Mouse (Mus musculus) liver, embryonic 13.5 days (tissue): ENCODE data around the gene Myh14. TPM values are rescaled to one million over a fixed set of nuclear protein-coding genes. Genes with fewer than 3 reads are reported as not detected.

Experiments
- ATAC-seq: fragments of 200-750 bp; cut with Nextera tagmentation; 2 replicates; pipeline ENCODE4 v1.8.0; 2017; ENCODE audit warnings: low read depth, mild to moderate bottlenecking, moderate number of reproducible peaks, moderate library complexity
- DNase-seq: peaks from one replicate; pipeline ENCODE4 v3.0.0; 2022
- H3K27ac ChIP-seq: fragments of 300-500 bp; sonication (generic); 2 replicates; pipeline ENCODE4 v1.5.1; 2015; ENCODE audit warnings: moderate library complexity, mild to moderate bottlenecking, inconsistent platforms
- H3K27me3 ChIP-seq: fragments of 300-500 bp; sonication (generic); 2 replicates; pipeline ENCODE4 v1.6.1; 2015; ENCODE audit warnings: mild to moderate bottlenecking, inconsistent platforms
- H3K36me3 ChIP-seq: fragments of 300-500 bp; sonication (generic); 2 replicates; pipeline ENCODE4 v1.6.1; 2015; ENCODE audit warnings: mild to moderate bottlenecking, inconsistent platforms
- H3K4me1 ChIP-seq: fragments of 300-500 bp; sonication (generic); replicated peaks from 2 replicates; pipeline ENCODE4 v1.6.1; 2015; ENCODE audit warnings: inconsistent platforms
- H3K4me2 ChIP-seq: fragments of 300-500 bp; sonication (generic); 2 replicates; pipeline ENCODE4 v1.6.1; 2015; ENCODE audit warnings: inconsistent platforms, mild to moderate bottlenecking, moderate library complexity
- H3K4me3 ChIP-seq: fragments of 300-500 bp; sonication (generic); replicated peaks from 2 replicates; pipeline ENCODE4 v1.5.1; 2015; ENCODE audit warnings: mild to moderate bottlenecking, inconsistent platforms
- H3K9ac ChIP-seq: fragments of 300-500 bp; sonication (generic); 2 replicates; pipeline ENCODE4 v1.6.1; 2015; ENCODE audit warnings: mild to moderate bottlenecking, inconsistent platforms
- H3K9me3 ChIP-seq: fragments of 300-500 bp; sonication (generic); replicated peaks from 2 replicates; pipeline ENCODE4 v1.6.1; 2016; ENCODE audit warnings: inconsistent platforms
- WGBS: fragments of 180-500 bp; shearing (Covaris S2); methylation state at CpG from one replicate; pipeline ENCODE4 v1.1.7; 2015; ENCODE audit not compliant: insufficient replicate concordance; 5-methylcytosine and 5-hydroxymethylcytosine counted together
- polyA plus RNA-seq: library from polyadenylated mRNA; unstranded; fragments of >200 nt; fragmentation: Nextera tagmentation; extraction: Ambion mirVana; gene quantifications from 2 replicates; pipeline ENCODE4 v1.2.1, GENCODE M21; 2015

Gene Myh14
- polyA plus RNA-seq, 1 experiment from 2014 or later: 0.31 TPM

GRCm38 (mm10) chr7:44695223-44695622 lies 24.6 kb upstream of the Myh14 start:
- no peak overlapping the region for H3K9ac ChIP-seq
- no peaks in the 10 kb centered on the region for H3K36me3 ChIP-seq
- no peak overlapping the region for H3K4me3 ChIP-seq
- H3K9me3 ChIP-seq: no peaks in the 10 kb centered on the region
- H3K4me2 ChIP-seq: no peak overlapping the region
- peaks cover 11% of the 10 kb centered on the region; the same call in 1 of the 2 replicates for H3K27me3 ChIP-seq
- WGBS: 64% methylated on average over 4 of the region's 4 CpGs
- ATAC-seq: no peak
- no peak for DNase-seq
- no peak overlapping the region for H3K27ac ChIP-seq
- H3K4me1 ChIP-seq: peaks cover 14% of the 10 kb centered on the region

DNA sequence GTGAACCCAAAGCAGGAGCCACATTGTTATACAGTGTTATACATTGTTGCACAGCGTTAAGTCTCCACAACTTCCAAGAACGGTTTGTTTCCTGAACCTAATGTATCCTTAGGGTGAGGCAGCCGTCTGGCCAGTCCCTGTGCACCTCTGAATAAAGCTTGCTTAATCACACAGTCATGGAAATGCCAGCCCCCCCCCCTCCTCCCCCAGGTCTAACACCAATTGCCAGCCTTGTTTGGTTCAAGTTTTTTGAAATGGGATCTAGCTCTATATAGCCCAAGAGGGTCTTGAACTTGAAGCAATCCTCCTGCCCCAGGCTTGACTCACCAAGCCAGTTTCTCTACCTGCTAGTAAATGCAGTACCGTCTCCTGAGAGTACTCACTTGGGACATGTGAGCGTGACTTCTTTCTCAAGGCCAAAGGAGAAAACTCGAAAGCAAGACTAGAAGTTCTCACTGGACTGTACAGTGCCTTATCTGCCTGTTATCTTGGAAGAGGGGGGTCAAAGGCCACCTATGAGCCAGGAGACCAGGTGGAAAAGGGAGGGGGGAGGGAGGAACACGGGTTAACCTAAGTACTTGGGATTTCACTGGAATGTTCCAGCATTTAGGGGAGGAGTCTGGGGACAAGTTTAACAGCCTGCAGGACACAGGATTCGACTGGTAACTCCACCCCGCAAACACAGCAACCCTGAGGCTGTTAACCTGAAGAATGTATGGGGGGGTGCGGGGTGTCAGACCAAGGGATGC lies 23.0 kb upstream of the Myh14 start:
- ATAC-seq (no peak), DNase-seq (no peak)
- H3K9ac ChIP-seq: no peak overlapping the region
- no peak overlapping the region for H3K4me3 ChIP-seq
- peaks cover 11% of the 10 kb centered on the region; the same call in 1 of the 2 replicates for H3K27me3 ChIP-seq
- H3K9me3 ChIP-seq: no peaks in the 10 kb centered on the region; the same call in 1 of the 2 replicates
- no peak overlapping the region for H3K27ac ChIP-seq
- 49% methylated on average over 10 of the region's 10 CpGs for WGBS
- H3K4me2 ChIP-seq: no peak overlapping the region
- H3K36me3 ChIP-seq: no peaks in the 10 kb centered on the region
- H3K4me1 ChIP-seq: peaks cover 14% of the 10 kb centered on the region

GRCm38 (mm10) chr7:44689331-44689730 lies 18.7 kb upstream of the Myh14 start:
- H3K4me3 ChIP-seq: no peak overlapping the region
- H3K36me3 ChIP-seq: no peaks in the 10 kb centered on the region
- 73% methylated on average over 7 of the region's 7 CpGs for WGBS
- no peak overlapping the region for H3K27ac ChIP-seq
- H3K4me2 ChIP-seq: no peak overlapping the region
- H3K9me3 ChIP-seq: no peaks in the 10 kb centered on the region; the same call in 1 of the 2 replicates
- no peak overlapping the region for H3K9ac ChIP-seq
- no peak for ATAC-seq
- H3K27me3 ChIP-seq: no peaks in the 10 kb centered on the region
- no peak for DNase-seq
- 0 out of 2 replicates have a peak, but pooled peaks cover 2% of the 10 kb centered on the region for H3K4me1 ChIP-seq

GRCm38 (mm10) chr7:44688890-44689289 lies 18.2 kb upstream of the Myh14 start:
- no peaks in the 10 kb centered on the region; the same call in 1 of the 2 replicates for H3K9me3 ChIP-seq
- DNase-seq (no peak), ATAC-seq (no peak)
- H3K36me3 ChIP-seq: no peaks in the 10 kb centered on the region
- no peak overlapping the region for H3K4me2 ChIP-seq
- H3K27me3 ChIP-seq: no peaks in the 10 kb centered on the region
- H3K9ac ChIP-seq: no peak overlapping the region
- WGBS: 60% methylated on average over 3 of the region's 3 CpGs
- no peak overlapping the region for H3K4me3 ChIP-seq
- no peak overlapping the region for H3K27ac ChIP-seq
- 0 out of 2 replicates have a peak, but pooled peaks cover 2% of the 10 kb centered on the region for H3K4me1 ChIP-seq

GRCm38 (mm10) chr7:44685531-44686402 lies 15.1 kb upstream of the Myh14 start:
- Histone ChIP-seq H3K27ac (no peak overlapping the region), H3K9me3 (no peaks in the 10 kb centered on the region; the same call in 1 of the 2 replicates), H3K36me3 (no peaks in the 10 kb centered on the region), H3K4me2 (no peak overlapping the region), H3K4me1 (0 out of 2 replicates have a peak, but pooled peaks cover 2% of the 10 kb centered on the region), H3K9ac (no peak overlapping the region), H3K27me3 (no peaks in the 10 kb centered on the region), H3K4me3 (no peak overlapping the region)
- 36% methylated on average over 17 of the region's 17 CpGs for WGBS
- DNase-seq: no peak
- ATAC-seq: no peak

GRCm38 (mm10) chr7:44683656-44684055 lies 13.0 kb upstream of the Myh14 start:
- Histone ChIP-seq H3K4me2 (no peak overlapping the region), H3K4me1 (0 out of 2 replicates have a peak, but pooled peaks cover 2% of the 10 kb centered on the region), H3K9me3 (no peaks in the 10 kb centered on the region), H3K9ac (no peak overlapping the region), H3K36me3 (no peaks in the 10 kb centered on the region), H3K4me3 (no peak overlapping the region), H3K27ac (no peak overlapping the region), H3K27me3 (no peaks in the 10 kb centered on the region)
- WGBS: 64% methylated on average over 8 of the region's 8 CpGs
- DNase-seq: no peak
- ATAC-seq: no peak

GRCm38 (mm10) chr7:44676611-44677010 lies 6.0 kb upstream of the Myh14 start:
- DNase-seq: no peak
- WGBS: 44% methylated on average over 2 of the region's 2 CpGs
- no peak overlapping the region for H3K4me2 ChIP-seq

DNA sequence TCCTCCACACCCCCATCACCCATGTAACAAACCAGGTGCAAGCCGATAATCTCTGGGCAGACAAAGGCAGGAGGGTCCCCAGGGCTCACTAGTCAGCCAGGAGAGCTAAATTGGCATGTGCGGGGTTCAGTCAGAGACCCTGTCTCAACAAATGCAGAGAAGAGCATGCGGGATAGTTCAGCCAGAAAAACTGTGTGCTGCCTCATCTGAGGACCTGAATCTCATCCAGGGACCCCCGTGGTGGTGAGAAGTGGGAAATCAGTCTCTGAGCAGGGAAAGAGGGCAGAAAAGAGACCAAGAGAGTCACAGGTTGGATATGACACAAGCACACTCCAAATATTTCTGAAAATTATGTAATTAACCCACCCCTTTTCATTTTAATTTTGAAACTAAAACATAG lies 5.5 kb upstream of the Myh14 start:
- H3K9me3 ChIP-seq: no peaks in the 10 kb centered on the region
- ATAC-seq (no peak), DNase-seq (no peak)
- peaks cover 3% of the 10 kb centered on the region for H3K4me1 ChIP-seq
- peaks cover 12% of the 10 kb centered on the region for H3K27me3 ChIP-seq
- no peak overlapping the region for H3K4me3 ChIP-seq
- H3K36me3 ChIP-seq: no peaks in the 10 kb centered on the region
- WGBS: 54% methylated on average over 4 of the region's 4 CpGs
- no peak overlapping the region for H3K27ac ChIP-seq
- H3K9ac ChIP-seq: no peak overlapping the region
- no peak overlapping the region for H3K4me2 ChIP-seq

More at GRCm38 (mm10) chr7:44676611-44677010, 6.0 kb upstream of the Myh14 start:
- Histone ChIP-seq H3K9me3 (no peaks in the 10 kb centered on the region), H3K36me3 (no peaks in the 10 kb centered on the region), H3K27ac (no peak overlapping the region), H3K4me3 (no peak overlapping the region), H3K27me3 (peaks cover 7% of the 10 kb centered on the region), H3K9ac (no peak overlapping the region), H3K4me1 (no peaks in the 10 kb centered on the region)
- no peak for ATAC-seq

DNA sequence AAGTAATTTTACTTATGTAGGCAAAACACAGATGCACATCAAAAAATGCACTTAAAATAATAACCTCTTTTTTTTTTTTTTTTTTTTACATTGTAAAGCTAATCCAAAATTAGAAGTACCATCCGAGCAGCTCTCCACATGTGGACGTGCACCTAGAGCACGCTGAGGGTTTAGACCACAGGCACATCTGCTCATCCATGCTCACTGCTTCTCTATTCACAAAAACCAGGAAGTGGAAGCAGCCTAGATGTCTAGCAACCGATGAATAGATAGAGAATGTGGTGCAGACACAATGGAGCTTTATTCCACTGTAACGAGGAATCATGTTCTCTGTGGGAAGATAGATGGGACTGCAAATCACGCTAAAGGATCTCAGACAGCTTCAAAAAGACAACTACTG lies 4.5 kb upstream of the Myh14 start:
- no peaks in the 10 kb centered on the region for H3K36me3 ChIP-seq
- DNase-seq (no peak), ATAC-seq (no peak)
- no peak overlapping the region for H3K4me2 ChIP-seq
- peaks cover 22% of the 10 kb centered on the region for H3K27me3 ChIP-seq
- no peak overlapping the region for H3K9ac ChIP-seq
- H3K27ac ChIP-seq: no peak overlapping the region
- peaks cover 9% of the 10 kb centered on the region for H3K4me1 ChIP-seq
- no peaks in the 10 kb centered on the region for H3K9me3 ChIP-seq
- 61% methylated on average over 6 of the region's 6 CpGs for WGBS
- H3K4me3 ChIP-seq: no peak overlapping the region

GRCm38 (mm10) chr7:44674511-44674910 lies 3.9 kb upstream of the Myh14 start:
- H3K9ac ChIP-seq: no peak overlapping the region
- H3K4me1 ChIP-seq: peaks cover 9% of the 10 kb centered on the region
- H3K27me3 ChIP-seq: peaks cover 27% of the 10 kb centered on the region
- no peak overlapping the region for H3K4me2 ChIP-seq
- H3K9me3 ChIP-seq: no peaks in the 10 kb centered on the region
- no peak overlapping the region for H3K4me3 ChIP-seq
- 51% methylated on average over 4 of the region's 4 CpGs for whole genome bisulfite sequencing
- H3K36me3 ChIP-seq: no peaks in the 10 kb centered on the region
- no peak overlapping the region for H3K27ac ChIP-seq
- DNase-seq: no peak
- no peak for ATAC-seq

DNA sequence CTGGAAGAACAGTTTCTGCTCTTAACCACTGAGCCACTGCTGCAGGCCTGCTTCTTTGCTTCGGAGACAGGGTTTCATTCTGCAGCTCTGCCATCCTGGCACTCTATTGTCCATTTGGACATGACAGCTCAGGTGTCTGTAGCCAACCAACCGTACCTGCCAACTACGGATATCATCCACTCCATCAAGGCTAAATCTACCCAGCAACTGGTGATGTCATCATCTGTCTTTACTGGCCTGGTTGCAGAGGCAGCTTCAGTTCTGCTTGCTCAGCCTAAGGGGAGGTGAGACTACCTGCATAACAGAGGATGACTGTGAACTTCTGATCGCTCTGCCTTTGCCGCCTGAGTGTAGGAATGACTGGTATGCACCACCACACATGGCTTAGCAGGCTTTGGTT lies 1.6 kb upstream of the Myh14 start:
- 62% methylated on average over 5 of the region's 5 CpGs for WGBS
- H3K4me1 ChIP-seq: peaks cover 9% of the 10 kb centered on the region
- no peak overlapping the region for H3K27ac ChIP-seq
- no peak for ATAC-seq
- H3K27me3 ChIP-seq: peaks cover 43% of the 10 kb centered on the region
- H3K9ac ChIP-seq: no peak overlapping the region
- no peak for DNase-seq
- H3K36me3 ChIP-seq: no peaks in the 10 kb centered on the region
- H3K9me3 ChIP-seq: no peaks in the 10 kb centered on the region
- no peak overlapping the region for H3K4me2 ChIP-seq
- no peak overlapping the region for H3K4me3 ChIP-seq
